In genomic region chr17:22165304-22165703, GRCm38 (mm10) we compare ENCODE assay signal across 8 mouse cellular contexts. TPM values are rescaled to one million over a fixed set of nuclear protein-coding genes. Genes with fewer than 3 reads are reported as not detected.
DNase-seq lines count a peak whose midpoint lies in the region; ATAC-seq lines count a peak whose summit lies in the region.
"Not testable (repeated sequence)": the region's sequence is repeated elsewhere in the genome, so short reads cannot be mapped to it uniquely, and the experiment has no call there.

No protein-coding gene starts in this region.

- peak; percentile 19 for DNase-seq in 416B (ENCODE audit: low read depth)

- peak overlapping the region; percentile 68 for H3K4me2 ChIP-seq in heart, embryonic 13.5 days
- H3K4me2 ChIP-seq in intestine, embryonic 15.5 days (replicated peaks), result peak overlapping the region; percentile 62
- peak overlapping the region; percentile 51 for H3K4me2 ChIP-seq in limb, embryonic 15.5 days
- H3K4me2 ChIP-seq in neural tube, embryonic 14.5 days (ENCODE audit: low read depth, low read length), result peak overlapping the region; percentile 54

- not testable (repeated sequence) for H3K27me3 ChIP-seq in erythroblast, embryonic 14.5 days (ENCODE audit: control insufficient read depth); heart, embryonic 13.5 days (replicated peaks); intestine, embryonic 15.5 days (replicated peaks); limb, embryonic 15.5 days; neural tube, embryonic 14.5 days (ENCODE audit: control insufficient read depth, insufficient read depth, low read length)

- H3K4me3 ChIP-seq in brown adipose tissue, adult 24 weeks (ENCODE audit: insufficient read depth, low read depth, low read length), result peak overlapping the region; percentile 64
- H3K4me3 ChIP-seq in erythroblast, embryonic 14.5 days (replicated peaks), result peak overlapping the region; percentile 44
- peak overlapping the region; percentile 71 for H3K4me3 ChIP-seq in heart, embryonic 13.5 days
- peak overlapping the region; percentile 54 for H3K4me3 ChIP-seq in intestine, embryonic 15.5 days (replicated peaks)
- peak overlapping the region; percentile 54 for H3K4me3 ChIP-seq in limb, embryonic 15.5 days
- peak overlapping the region; percentile 47 for H3K4me3 ChIP-seq in neural tube, embryonic 14.5 days (ENCODE audit: low read depth, low read length)

- H3K27ac ChIP-seq in brown adipose tissue, adult 24 weeks (replicated peaks; ENCODE audit: low read depth, low read length); limb, embryonic 15.5 days; neural tube, embryonic 14.5 days (ENCODE audit: low read depth, low read length): not testable (repeated sequence)
- peak overlapping the region; percentile 84 for H3K27ac ChIP-seq in heart, embryonic 13.5 days (replicated peaks)
- H3K27ac ChIP-seq in intestine, embryonic 15.5 days, result peak overlapping the region; percentile 87

- not testable (repeated sequence) for ATAC-seq in heart, embryonic 13.5 days (ENCODE audit: extremely low read depth, insufficient number of reproducible peaks, low FRiP score, low TSS enrichment); limb, embryonic 15.5 days (ENCODE audit: insufficient number of reproducible peaks, low FRiP score, low TSS enrichment, low read depth)
- peak; percentile 78 for ATAC-seq in intestine, embryonic 15.5 days
- ATAC-seq in megakaryocyte, adult 5-6 weeks (ENCODE audit: poor library complexity, severe bottlenecking), result peak; percentile 58
- ATAC-seq in neural tube, embryonic 14.5 days (ENCODE audit: low read depth), result peak; percentile 79

- not testable (repeated sequence) for H3K4me1 ChIP-seq in brown adipose tissue, adult 24 weeks (ENCODE audit: control insufficient read depth, insufficient read depth, insufficient read length, low read length); erythroblast, embryonic 14.5 days (ENCODE audit: control insufficient read depth); heart, embryonic 13.5 days; intestine, embryonic 15.5 days (replicated peaks); limb, embryonic 15.5 days; neural tube, embryonic 14.5 days (ENCODE audit: control insufficient read depth, insufficient read depth, low read length)

- WGBS in heart, embryonic 13.5 days, result 9% methylated on average over 3 of the region's 3 CpGs
- 3% methylated on average over 3 of the region's 3 CpGs for WGBS in intestine, embryonic 15.5 days
- WGBS in limb, embryonic 15.5 days, result 9% methylated on average over 3 of the region's 3 CpGs
- 15% methylated on average over 3 of the region's 3 CpGs for WGBS in neural tube, embryonic 14.5 days

- H3K9ac ChIP-seq in heart, embryonic 13.5 days, result peak overlapping the region; percentile 84
- peak overlapping the region; percentile 60 for H3K9ac ChIP-seq in intestine, embryonic 15.5 days
- peak overlapping the region; percentile 54; the same call in 1 of the 2 replicates for H3K9ac ChIP-seq in limb, embryonic 15.5 days
- peak overlapping the region; percentile 47 for H3K9ac ChIP-seq in neural tube, embryonic 14.5 days (replicated peaks; ENCODE audit: low read depth, low read length)

- not testable (repeated sequence) for H3K9me3 ChIP-seq in erythroblast, embryonic 14.5 days (ENCODE audit: control insufficient read depth, low read length); heart, embryonic 13.5 days; intestine, embryonic 15.5 days; limb, embryonic 15.5 days; neural tube, embryonic 14.5 days (ENCODE audit: control insufficient read depth, low read length)

- not testable (repeated sequence) for H3K36me3 ChIP-seq in erythroblast, embryonic 14.5 days (ENCODE audit: control insufficient read depth); heart, embryonic 13.5 days; intestine, embryonic 15.5 days; limb, embryonic 15.5 days; neural tube, embryonic 14.5 days (ENCODE audit: control insufficient read depth, insufficient read depth, low read length)

RNA-seq across cellular contexts. Expression of gene Zfp947, which starts 0.7 kb away (rescaled TPM):
- polyA plus RNA-seq in brown adipose tissue, adult 24 weeks (2012; ENCODE audit: insufficient read depth, insufficient read length, missing spikeins), result 1.9 and 2.1 TPM in 2 replicates
- not detected in 2 replicates for polyA plus RNA-seq in erythroblast, embryonic 14.5 days (2012)
- polyA plus RNA-seq in heart, embryonic 13.5 days (2015; fragmentation: Nextera tagmentation; extraction: Ambion mirVana), result 2.4 and 2.7 TPM in 2 replicates
- 2.9 TPM in 2 replicates for polyA plus RNA-seq in intestine, embryonic 15.5 days (2015; fragmentation: Nextera tagmentation; extraction: Ambion mirVana)
- 2.1 and 2.3 TPM in 2 replicates for polyA plus RNA-seq in limb, embryonic 15.5 days (2015; fragmentation: Nextera tagmentation; extraction: Ambion mirVana)
- total RNA-seq in megakaryocyte, adult 5-6 weeks (2015), result 3.7 and 6.3 TPM in 2 replicates
- total RNA-seq in megakaryocyte, adult 5-6 weeks (2017), result 3.0 and 4.7 TPM in 2 replicates
- polyA plus RNA-seq in neural tube, embryonic 14.5 days (2014; fragmentation: Nextera tagmentation; extraction: Ambion mirVana), result 1.4 and 1.6 TPM in 2 replicates
